Mouse (Mus musculus) spleen, postnatal 14 days (tissue): ENCODE measurements at regions not wholly inside any gene's neighbourhood (a gene's known extent, or its start where the extent isn't known, plus 50 kb on each side); places are given as distances from the start of the nearest gene placed in this dataset.

ENCODE experiments used
- DNase-seq, 2 experiments: peaks; one replicate each; pipeline ENCODE4 v3.0.0; 2021 to 2022; ENCODE audit warnings: low spot score in 2 of 2

DNA sequence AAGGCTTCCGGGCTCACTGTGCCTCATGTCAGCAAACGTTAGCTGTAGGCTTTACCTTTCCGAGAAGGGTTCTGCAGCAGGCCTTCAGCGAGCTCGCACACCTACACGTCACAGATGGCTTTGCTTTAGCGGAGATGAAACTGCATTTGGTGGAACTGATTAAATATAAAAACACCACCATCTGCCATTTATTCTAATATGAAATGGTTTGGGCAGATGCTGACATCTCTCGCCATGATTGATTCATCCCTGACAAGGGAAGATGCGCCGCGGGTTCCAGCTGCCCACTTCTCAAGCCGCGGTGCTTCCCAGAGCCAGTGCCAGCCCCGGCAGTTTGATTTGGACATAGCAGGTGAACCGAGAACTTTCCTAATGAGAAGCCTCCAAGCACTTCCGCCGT lies 247.4 kb upstream of the Id2 start:
- no peak for DNase-seq

GRCm38 (mm10) chr12:25338771-25339170 lies 241.8 kb upstream of the Id2 start:
- DNase-seq, result no peak

- DNase-seq, result no peak
These were observed 239.0 kb upstream of the Id2 start for GRCm38 (mm10) chr12:25335930-25336329.

DNA sequence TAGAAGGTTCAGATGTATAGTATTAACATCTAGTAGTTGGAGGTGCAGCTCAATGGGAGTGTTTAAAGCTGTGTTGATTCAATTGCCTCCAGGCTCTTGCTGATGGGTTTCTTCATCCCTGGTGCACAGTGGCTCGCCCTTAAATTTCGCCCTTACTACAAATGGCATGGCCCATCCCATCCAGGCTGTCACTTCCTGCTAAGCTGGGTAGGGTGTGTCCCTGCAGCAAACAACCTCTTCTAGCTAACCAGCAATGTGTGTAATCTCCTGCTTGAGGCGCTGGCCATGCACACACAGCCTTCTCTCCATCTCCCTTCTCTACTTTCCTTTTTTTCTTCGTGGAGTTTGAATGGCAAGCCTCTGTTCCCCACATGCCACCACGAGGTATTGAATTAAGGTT lies 238.1 kb upstream of the Id2 start:
- DNase-seq, result no peak

DNA sequence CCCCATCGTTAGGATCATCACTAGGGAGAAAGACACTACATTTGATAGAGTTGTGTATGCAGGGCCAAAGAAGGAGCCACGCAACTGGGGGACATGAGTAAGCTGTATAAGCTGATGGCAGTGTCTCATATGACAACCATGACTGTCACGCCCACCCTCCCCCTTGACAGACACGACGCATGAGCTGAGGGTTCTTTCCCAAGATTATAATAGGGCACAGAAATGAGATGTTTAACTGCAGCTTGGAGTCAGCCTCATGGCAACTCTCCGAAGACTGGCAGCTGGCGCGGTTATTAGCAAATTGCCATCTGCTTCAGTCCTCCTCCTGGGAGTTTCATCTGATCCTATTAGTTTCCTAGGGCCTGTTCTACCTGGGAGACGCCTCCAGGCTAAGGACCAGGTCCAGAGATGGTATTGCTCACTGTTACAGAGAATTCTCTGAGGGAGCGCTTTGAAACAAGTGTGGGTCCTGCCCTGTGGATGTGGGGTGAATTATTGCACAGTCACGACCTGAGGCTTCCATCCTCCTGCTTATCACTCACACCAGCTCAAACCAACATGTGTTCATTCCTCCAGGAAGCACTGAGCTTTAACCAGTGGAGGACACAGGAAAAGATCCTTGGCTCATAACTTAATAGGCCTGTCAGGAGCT lies 235.6 kb upstream of the Id2 start:
- no peak for DNase-seq

DNA sequence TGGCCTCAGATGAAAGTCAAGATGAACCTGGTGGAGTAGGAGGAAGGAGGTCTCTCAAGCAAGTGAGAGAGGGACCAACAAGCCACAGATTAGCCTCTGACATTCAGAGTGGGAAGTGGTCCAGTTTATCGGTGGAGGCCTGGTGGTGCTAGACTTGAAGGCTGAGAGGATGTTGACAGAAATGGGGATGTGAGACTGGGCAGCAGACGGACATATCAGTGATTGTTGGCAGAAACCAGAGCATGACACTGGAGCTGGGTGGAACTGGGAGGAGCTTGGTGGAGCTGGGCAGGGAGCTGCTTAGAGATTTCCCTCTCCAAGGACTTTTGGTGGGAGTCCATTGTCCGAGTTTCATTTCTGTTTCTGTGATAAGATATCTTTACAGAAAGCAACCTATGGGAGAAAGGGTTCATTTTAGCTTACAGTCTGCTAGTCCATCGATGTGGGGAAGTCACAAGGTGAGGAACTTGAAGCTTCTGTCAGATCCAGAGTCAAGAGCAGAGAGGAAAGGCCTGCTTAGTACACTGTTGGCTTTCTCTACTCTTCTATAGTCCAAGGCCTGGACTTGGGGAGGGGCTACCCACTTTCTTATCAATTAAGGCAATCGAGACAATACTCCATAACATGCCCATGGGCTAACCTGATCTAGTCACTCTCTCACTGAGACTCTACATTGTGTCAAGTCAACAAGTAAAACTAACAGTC lies 233.2 kb upstream of the Id2 start:
- no peak for DNase-seq

DNA sequence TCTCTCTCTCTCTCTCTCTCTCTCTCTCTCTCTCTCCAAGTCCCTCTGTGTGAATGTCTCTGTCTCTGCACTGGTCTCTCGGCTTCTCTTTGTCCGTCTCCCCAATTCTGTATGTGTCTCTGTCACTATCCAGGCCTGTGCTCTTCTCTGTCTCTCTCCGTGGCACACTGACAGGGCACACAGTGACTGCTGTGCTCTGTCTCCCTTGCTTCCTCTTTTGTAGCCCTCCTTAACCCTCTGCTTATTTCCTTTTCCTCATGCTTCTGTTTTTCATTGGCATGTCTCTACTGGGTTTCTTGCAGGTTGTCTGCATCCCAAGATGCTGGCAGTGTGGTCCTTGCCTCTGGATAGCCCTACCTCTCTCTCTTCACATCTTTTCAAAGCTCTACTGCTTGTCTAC lies 229.0 kb upstream of the Id2 start:
- no peak for DNase-seq

GRCm38 (mm10) chr12:25323171-25323570 lies 226.2 kb upstream of the Id2 start:
- no peak for DNase-seq

- DNase-seq, result no peak
These were observed 223.4 kb upstream of the Id2 start for GRCm38 (mm10) chr12:25320262-25320767.

DNA sequence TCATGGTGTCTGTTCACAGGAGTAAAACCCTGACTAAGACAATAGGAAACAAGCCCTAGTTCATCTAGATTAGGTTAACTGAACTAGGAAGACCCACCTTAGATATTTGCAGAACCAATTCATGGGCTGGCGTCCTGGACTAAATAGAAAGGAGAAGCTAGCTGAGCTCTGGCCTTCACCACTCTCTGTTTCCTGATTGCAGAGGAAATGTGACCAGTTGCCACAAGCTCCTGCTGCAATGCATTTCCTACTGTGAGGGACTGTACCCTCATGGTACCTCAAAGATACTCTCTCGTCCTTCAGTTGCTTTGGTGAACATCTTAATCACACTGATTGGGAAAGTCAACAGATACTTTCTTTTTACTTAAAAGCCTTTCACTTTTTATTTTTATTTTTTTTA lies 222.9 kb upstream of the Id2 start:
- DNase-seq, result no peak

- DNase-seq, result no peak
These were observed 221.2 kb upstream of the Id2 start for GRCm38 (mm10) chr12:25318072-25318671.

- DNase-seq, result no peak
These were observed 219.0 kb upstream of the Id2 start for GRCm38 (mm10) chr12:25315969-25316368.

GRCm38 (mm10) chr12:25313212-25313611 lies 216.3 kb upstream of the Id2 start:
- DNase-seq, result no peak

- DNase-seq, result no peak
These were observed 215.4 kb upstream of the Id2 start for GRCm38 (mm10) chr12:25312390-25312789.

GRCm38 (mm10) chr12:25311728-25312127 lies 214.8 kb upstream of the Id2 start:
- peak; percentile 10 to 12 for DNase-seq

- no peak for DNase-seq
These were observed 213.5 kb upstream of the Id2 start for GRCm38 (mm10) chr12:25310293-25310946.

GRCm38 (mm10) chr12:25309234-25309633 lies 212.3 kb upstream of the Id2 start:
- DNase-seq, result no peak

DNA sequence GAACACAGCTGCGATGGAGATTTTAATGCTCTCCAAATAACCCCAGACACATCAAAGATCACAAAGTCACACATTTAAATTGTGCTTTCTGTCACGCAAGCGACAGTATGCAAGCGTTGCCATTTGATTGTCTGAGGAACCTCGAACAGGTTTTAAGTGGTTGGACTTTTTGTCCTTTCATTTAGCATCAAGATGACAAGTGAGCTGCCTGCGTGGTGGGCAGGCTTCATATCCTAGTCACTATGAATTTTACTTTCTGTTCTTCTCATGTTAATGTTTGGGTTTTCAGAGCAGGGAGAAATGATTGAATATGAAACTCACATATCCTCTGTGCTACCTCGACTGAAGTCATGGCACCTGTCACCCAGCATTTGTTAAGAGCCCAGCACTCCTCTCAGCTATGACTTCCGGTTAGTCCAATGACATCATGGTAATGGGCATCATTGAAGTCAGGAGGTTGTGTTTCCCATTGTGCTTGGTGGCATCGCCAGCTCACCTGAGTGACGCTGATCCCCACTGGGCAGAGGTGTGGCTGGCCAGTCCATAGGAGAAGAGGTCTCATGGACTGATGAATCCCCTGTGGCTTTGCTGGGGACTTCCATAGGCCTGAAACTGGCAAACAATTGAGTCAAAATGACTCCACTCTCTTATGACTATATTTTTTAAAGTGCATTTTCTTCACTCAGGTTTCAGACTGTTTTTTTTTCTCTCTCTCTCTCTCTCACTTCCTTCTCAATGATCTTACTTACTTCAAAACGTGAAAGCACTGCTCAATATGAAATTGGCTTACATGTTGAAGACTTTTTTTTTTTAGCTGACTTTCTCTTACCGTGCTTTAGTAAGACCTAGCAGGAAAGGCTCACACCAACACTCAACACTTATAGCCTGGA lies 209.1 kb upstream of the Id2 start:
- DNase-seq, result no peak

- no peak for DNase-seq
These were observed 208.0 kb upstream of the Id2 start for GRCm38 (mm10) chr12:25304820-25305511.

DNA sequence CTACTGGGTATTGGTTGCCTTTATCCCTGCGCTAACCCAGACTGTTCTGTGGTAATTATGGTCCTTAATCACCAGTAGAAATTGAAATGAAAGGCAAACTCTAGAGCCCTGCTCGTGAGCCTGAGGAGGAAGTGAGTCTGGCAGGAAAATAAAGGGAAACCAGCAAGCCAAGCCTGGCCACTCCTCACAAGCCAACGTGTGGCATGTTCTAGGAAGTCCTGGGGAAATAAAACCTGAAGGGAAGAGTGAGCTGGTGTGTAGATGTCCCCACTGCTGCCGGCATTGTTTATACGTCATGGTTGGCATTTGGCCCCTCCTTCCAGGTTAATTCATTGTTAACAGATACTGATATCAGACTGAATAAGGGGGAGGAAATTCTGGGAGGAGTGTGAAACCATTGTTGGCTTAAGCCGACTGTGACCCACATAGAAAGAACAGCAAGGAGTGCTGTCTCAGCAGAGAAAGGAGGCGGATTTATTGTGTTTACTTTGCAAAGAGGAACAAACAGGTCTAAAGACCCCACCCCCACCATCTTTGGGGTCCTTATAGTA lies 206.6 kb upstream of the Id2 start:
- DNase-seq, result no peak
